Mouse (Mus musculus) mesoderm, embryonic 11.5 days (tissue): ENCODE measurements around the gene 1810049J17Rik.

Experiments used
- DNase-seq: peaks from one replicate; pipeline ENCODE4 v3.0.0-alpha.2; 2012; ENCODE audit warnings: low read depth, low spot score

The 1810049J17Rik gene

DNA sequence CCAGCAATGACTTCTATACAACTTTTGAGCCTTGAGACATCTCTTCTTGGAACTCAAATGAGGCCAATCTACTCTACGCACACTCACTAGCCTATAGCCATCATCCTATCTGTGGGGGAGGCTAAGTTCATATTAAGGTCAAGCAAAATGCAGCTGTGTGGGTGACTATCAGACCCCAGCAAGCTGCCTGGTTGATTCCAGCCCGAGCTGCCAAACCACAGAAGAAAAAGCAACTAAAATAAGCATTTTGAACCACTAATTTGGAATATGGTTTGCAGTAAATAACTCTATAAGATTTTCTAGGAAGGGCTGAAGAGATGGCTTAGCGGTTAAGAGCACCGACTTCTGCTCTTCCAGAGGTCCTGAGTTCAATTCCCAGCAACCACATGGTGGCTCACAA, 11.0 kb downstream of the 1810049J17Rik start:
- DNase-seq, result no peak

DNA sequence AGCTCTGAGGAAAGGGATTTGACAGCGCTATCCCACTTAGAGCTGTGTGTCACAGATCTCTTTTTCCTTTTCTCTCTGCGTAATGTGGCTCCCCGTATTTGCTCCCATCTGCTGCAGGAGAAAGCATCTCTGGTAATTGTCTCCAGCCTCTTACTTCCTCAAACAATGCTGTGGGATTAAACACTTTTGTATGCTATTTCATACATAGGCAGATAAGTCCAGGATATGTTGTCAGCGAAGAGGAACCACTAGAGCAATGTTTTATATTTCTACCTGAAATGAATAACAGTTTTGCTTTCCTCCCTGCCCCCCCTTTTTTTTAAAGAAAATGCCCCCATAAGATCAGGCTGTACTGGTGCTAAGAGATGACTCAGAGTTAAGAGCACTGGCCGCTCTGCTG, 13.2 kb downstream of the 1810049J17Rik start:
- no peak for DNase-seq

DNA sequence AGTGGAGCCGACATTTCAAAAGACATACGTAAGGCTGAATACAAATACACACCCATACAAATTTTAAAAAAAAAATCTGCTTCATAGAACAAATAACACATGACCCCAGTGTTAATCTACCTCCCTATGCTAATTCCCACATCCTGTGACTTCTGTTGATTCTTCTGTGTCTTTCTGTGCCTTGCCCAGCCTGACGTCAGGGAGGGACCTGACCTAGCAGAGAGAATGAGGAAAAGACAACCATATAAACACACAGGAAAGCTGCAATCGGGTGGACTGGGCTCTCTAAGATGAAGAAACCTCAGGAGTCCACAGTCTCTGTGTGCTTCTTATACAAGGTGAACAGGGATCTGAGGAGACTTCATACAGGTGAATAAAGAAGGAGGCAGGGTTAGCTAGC, 14.6 kb downstream of the 1810049J17Rik start:
- no peak for DNase-seq

DNA sequence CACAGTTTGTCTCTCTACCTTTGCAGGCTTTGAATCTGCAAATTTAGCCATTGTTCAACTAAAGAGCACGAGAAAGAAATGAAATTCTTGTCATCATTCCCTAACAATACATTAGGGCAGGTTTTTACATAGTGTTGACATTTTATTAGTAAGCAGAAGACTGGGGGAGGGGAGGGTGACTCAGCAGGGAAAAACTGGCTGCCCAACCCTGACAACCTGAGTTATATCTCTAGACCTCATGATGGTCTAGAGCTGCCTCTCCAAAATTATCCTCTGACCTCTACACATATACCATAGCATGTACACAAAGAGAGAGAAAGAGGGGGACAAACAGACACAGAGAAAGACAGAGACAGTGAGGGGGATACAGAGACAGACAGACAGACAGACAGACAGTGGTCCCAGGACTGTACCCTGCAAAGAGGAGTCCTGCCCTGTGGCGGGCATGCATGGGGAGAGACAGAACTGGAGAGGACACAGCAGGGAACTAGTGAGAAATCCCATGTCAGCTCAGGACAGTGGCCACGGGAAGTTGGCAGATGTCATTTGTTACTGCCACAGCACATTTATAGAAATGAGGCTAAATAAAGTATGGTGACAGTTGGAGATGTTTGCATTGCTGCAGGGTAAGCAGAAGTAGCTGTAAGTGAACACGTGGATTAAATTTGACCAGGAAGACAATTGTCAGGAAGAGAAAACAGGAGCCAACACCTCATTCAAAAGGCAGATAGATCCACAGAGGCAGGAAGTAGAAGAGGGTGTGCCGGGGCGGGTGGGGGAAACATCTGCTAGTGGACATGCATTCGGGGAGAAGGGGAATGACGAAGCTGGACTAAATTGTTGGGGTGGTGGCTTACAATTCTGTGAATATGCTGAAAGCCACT, 15.3 kb downstream of the 1810049J17Rik start:
- DNase-seq, result no peak

DNA sequence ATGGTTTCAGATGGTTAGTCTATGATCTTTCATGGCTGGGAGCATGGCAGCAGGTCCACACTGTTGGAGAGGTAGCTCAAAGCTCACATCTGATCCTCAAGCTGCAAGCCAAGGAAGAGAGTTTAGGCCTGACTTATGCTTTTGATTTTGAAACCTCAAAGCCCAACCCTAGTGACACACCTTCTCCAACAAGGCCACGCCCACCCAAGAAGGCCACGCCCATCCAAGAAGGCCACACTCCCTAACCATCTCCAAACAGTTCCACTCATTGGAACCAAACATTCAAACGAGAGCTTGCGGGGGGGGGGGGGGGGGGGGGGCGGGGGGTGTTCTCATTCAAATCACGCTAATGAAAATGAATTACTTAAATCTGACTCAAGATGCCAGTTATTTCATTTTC, 19.9 kb downstream of the 1810049J17Rik start:
- DNase-seq, result no peak

DNA sequence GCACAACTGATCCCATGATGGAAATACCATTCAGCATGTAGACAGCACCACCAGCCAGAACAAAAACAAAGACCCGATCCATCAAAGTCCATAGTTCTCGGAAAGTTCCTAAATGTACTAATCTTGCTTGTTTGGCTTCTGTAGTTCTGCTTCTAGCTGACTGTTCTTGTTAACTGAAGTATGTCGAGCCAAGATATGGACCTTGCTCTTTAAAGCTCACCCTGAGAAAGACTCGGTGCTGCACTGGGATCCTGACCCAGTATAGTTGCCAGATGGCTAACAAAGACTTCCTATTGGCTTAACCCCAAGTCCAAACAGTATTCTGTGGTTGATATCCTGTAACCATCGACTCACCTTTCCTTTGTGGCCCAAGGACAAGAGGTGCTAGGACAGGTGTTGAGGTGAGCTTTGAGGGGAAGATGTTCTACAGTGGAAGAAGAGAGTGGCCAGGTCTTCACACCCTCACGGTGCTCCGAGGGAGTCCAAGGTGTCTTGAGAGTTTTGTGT, 23.4 kb downstream of the 1810049J17Rik start:
- no peak for DNase-seq

DNA sequence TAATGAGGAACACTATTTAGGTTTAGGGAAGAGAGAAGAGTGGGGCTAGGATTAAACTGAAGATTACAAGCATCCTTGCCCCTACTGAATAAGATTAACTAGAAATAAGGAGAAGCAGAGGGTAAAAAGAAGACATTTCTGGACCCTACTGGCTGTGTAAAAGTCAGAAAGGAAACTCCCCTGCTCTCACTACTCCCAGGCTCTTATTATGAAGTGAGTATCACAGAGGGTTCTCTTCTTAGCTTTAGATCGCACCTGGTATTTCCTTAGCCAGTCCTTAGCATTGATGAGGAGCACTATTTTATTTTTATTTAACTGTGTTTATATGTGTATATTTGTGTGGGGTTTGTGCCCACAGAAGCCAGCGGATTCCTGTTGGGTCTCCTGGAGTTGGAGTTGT, 25.5 kb downstream of the 1810049J17Rik start:
- no peak for DNase-seq

DNA sequence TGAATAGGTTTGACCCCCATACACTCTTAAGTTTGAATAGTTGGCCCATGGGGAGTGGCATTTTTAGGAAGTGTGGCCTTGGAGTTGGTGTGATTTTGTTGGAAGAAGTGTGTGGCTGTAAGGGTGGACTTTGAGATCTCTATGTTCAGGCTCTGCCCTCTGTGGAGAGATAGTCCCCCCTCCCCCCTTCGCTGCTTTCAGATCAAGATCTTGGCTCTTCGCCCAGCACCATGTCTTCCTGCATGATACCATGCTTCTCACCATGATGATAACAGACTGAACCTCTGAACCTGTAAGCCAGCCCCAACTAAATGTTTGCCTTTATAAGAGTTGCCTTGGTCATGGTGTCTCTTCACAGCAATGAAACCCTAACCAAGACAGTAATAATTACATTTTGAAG, 29.9 kb downstream of the 1810049J17Rik start:
- no peak for DNase-seq

DNA sequence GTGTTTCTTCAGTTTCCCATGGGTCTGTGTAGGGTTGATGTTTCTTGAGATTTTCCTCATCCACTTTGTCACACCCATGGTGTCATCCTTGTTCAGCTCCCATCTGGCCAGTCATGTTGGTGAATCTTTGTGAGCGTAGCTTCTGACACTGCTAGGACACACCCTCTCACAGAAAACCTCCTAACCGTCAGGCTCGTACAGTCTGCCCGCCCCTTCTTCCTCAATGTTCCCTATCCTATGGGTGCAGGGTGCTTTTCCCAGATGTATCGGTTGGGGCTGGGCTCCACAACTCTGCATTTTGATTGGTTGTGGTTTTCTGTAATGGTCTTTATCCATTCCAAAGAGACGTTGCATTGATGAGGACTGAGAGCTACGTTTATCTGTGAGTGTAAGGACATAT, 31.4 kb downstream of the 1810049J17Rik start:
- no peak for DNase-seq

DNA sequence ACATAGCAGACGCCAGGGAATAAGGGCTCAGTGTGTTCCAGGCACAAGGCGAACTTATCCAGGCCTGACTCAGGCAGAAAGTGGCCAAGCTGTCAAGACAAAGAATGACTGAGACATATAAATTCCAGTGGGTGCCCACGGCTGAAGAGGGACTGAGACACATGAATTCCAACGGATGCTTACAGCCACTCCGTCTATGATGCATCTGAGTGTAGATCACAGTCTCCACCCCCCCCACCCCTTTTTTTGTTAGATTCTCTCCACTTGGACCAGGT, 36.2 kb downstream of the 1810049J17Rik start:
- no peak for DNase-seq

DNA sequence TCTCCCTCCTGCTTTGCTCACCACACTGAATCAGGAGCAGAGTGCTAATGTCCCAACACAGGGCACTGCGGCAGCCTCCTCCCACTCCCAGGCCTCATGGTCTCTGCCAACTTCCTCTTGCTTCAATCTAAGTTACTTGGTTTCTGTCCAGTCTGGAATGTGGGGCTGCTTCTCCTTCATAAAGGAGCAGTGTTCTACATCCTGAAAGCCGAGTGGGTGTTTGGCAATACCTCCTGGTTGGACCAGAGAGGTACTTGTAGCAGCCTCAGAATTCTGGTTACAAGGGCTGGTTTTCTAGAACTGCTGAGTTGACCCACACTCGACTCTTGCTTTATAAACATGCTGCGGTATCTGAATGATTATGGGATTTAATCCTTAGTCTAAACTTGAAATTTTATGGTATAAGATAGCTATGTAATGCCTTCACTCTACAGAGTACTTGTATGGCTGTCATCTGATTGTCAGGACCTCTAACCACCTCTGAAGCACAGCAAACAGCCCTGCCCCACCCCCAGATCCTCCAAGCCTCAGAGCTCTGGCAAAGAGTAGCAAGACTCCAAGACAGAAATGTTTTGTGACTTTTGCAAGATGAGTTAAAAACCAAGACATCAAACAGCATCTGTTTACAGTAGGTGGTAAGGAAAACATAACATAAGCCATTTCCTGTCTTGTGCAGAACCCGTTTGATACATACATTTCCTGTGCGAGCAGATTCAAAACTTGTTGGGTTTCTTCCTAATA, 36.7 kb downstream of the 1810049J17Rik start:
- no peak for DNase-seq

DNA sequence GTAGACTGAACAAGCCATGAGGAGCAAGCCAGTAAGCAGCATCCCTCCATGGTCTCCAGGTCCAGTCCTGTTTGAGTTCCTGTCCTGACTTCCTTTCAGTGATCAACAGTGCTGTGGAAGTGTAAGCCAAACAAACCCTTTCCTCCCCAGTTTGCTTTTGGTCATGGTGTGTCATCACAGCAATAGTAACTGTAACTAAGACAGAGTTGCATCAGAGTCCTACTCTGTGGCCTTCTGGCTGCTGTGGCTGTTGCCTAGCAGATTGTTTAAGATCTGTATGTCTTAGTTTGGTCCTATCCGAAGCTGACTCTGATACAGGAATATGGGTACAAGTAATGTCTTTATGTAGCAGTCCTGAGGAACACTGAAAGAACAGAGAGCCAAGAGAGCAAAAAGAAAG, 41.9 kb downstream of the 1810049J17Rik start:
- DNase-seq, result no peak

DNA sequence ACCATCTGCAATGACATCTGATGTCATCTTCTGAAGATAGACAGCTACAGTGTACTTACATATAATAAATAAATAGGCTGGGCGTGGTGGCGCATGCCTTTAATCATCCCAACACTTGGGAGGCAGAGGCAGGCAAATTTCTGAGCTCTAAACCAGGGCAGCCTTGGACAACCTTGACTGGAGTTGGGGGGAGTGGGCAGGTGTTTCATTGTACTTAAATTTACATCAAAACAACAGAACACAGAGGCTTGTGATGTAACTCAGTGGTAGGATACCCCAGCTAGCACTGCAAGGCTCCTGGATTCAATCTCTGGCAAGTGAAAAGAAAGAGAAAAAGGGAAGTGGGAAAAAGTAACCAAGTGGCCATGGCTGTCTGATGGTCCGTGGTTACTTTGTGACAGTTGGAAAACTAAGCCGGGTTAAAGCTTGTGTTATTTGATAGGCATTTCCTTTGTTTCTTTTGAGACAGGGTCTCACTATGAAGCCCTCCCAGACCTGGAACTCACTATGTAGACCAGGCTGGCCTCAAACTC, 46.5 kb downstream of the 1810049J17Rik start:
- DNase-seq, result no peak

DNA sequence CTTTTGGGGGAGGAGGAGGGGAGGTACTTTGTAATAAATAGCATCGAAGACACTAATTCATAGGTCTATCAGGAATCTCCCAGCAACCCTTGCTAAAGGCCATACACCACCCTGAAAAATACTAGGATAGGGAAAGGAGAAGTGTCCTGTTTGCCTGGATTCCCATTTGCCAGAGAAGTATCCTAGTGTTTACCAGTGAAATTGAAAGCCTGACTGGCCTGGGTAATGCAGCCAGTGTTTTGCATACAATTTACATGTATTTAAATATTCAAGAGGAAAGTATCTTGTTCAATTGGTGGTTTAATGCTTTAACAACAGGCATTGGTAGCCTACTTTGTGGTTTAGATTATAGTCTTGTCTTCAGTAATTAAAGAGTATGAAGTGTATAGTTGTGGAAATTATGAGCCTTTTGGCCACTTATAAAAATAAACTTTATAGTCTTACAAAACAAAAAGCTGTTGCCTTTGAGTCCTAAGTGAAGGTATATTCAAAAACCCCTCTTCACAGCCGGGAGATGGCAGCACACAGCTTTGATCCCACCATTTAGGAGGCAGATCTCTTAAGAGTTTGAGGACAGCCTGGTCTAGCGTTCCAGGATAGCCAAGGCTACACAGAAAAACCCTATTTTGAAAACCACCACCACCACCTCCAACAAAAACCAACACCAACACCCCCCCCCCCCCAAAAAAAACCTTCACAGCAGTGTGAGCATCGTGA, 47.5 kb downstream of the 1810049J17Rik start:
- no peak for DNase-seq

DNA sequence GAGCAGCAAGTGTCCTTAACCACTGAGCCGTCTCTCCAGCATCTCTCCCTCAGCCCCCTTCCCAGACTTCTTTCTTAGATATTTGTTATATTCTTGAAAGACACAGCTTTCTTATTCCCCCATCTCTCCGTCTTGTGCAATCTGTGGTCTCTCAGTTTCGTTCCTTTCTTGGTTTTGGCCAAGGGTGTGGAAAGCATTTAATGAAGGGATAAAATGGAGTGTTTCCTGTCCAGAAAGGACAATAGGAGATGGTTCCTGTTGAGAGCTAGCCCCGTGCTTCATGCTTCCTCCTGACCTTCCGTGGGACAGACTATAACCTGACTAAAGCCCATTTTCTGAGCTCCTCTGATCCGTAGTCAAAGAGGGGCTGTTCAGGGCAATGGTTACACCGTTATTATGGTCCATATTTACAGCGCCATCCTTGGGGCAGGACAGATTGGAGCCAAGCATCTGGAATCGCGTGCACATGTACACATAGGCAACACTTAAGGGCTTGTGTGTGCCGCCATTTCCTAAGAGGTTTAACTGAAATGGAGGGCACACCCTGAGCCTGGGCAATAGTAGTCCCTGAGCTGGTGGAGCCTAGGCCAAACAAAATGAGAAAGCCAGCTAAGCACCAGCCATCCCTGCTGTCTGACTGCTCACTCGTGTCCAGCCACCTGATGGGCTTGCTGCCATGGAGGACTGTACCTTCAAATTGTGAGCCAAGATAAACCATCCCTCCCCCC, 48.2 kb downstream of the 1810049J17Rik start:
- DNase-seq, result no peak
